Mouse (Mus musculus) intestine, postnatal 0 days (tissue): ENCODE measurements at regions not wholly inside any gene's neighbourhood (a gene's known extent, or its start where the extent isn't known, plus 50 kb on each side); places are given as distances from the start of the nearest gene placed in this dataset.

Source experiments
- ATAC-seq: fragments of 200-750 bp; cut with Nextera tagmentation; 2 replicates; pipeline ENCODE4 v1.8.0; 2017; ENCODE audit warnings: mild to moderate bottlenecking, moderate TSS enrichment, moderate library complexity
- H3K27ac ChIP-seq: fragments of 300-500 bp; sonication (generic); 2 replicates; pipeline ENCODE4 v1.5.1; 2014; ENCODE audit warnings: mild to moderate bottlenecking, low read depth, low read length, moderate library complexity
- H3K27me3 ChIP-seq: fragments of 300-500 bp; sonication (generic); replicated peaks from 2 replicates; pipeline ENCODE4 v1.6.1; 2014; ENCODE audit warnings: low read length, mixed read lengths; ENCODE audit not compliant: control insufficient read depth, insufficient read depth
- H3K36me3 ChIP-seq: fragments of 300-500 bp; sonication (generic); 2 replicates; pipeline ENCODE4 v1.6.1; 2014; ENCODE audit warnings: mild to moderate bottlenecking, moderate library complexity; ENCODE audit not compliant: control insufficient read depth, insufficient read depth
- H3K4me1 ChIP-seq: fragments of 300-500 bp; sonication (generic); replicated peaks from 2 replicates; pipeline ENCODE4 v1.6.1; 2014; ENCODE audit warnings: antibody characterized with exemption, low read length, mixed read lengths; ENCODE audit not compliant: control insufficient read depth, insufficient read depth
- H3K4me2 ChIP-seq: fragments of 300-500 bp; sonication (generic); replicated peaks from 2 replicates; pipeline ENCODE4 v1.6.1; 2014; ENCODE audit warnings: low read depth, mild to moderate bottlenecking, moderate library complexity
- H3K4me3 ChIP-seq: fragments of 300-500 bp; sonication (generic); 2 replicates; pipeline ENCODE4 v1.5.1; 2014; ENCODE audit warnings: low read depth, low read length
- H3K9ac ChIP-seq: fragments of 300-500 bp; sonication (generic); 2 replicates; pipeline ENCODE4 v1.6.1; 2014; ENCODE audit warnings: mild to moderate bottlenecking, low read depth, low read length
- H3K9me3 ChIP-seq: fragments of 300-500 bp; sonication (generic); 2 replicates; pipeline ENCODE4 v1.6.1; 2016; ENCODE audit warnings: mixed run types; ENCODE audit not compliant: control insufficient read depth
- CTCF ChIP-seq: sonication (generic); IDR thresholded peaks from 2 replicates; pipeline ENCODE4 v1.5.1; 2016; ENCODE audit warnings: low read depth, mild to moderate bottlenecking, control low read depth, antibody characterized with exemption, moderate library complexity
- WGBS: fragments of 180-500 bp; shearing (Covaris S2); extraction: QIAGEN DNeasy Blood & Tissue Kit; methylation state at CpG from one replicate; pipeline ENCODE4 v1.1.7; 2014; 5-methylcytosine and 5-hydroxymethylcytosine counted together

DNA sequence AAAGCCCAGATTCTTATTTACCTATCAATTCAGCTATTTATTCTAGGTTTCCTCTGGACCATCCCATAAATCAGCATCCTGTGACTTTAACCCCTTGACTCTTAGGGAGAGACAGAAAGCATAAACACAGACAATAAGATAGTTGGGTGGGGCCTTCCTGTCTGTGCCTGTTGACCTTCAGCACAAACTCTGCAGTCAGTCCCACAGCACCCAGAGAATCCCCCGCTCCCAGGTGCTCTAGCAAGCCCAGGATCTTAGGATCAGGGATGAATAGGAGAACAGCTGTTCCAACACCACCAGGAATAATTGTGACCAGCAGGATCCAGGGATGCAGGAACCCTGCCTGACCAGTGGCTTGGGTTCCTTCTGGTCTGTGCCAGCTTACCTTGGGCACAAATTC is 107.8 kb downstream of the Basp1 start:
- no peak overlapping the region for H3K9ac ChIP-seq
- no peaks in the 10 kb centered on the region for H3K27me3 ChIP-seq
- H3K27ac ChIP-seq, result no peak overlapping the region
- no peak for TF ChIP-seq CTCF
- WGBS, result 54% methylated on average over 1 of the region's 1 CpGs
- H3K4me3 ChIP-seq, result no peak overlapping the region
- no peaks in the 10 kb centered on the region for H3K9me3 ChIP-seq
- no peak for ATAC-seq
- no peak overlapping the region for H3K4me2 ChIP-seq
- no peaks in the 10 kb centered on the region for H3K4me1 ChIP-seq
- H3K36me3 ChIP-seq, result no peaks in the 10 kb centered on the region

DNA sequence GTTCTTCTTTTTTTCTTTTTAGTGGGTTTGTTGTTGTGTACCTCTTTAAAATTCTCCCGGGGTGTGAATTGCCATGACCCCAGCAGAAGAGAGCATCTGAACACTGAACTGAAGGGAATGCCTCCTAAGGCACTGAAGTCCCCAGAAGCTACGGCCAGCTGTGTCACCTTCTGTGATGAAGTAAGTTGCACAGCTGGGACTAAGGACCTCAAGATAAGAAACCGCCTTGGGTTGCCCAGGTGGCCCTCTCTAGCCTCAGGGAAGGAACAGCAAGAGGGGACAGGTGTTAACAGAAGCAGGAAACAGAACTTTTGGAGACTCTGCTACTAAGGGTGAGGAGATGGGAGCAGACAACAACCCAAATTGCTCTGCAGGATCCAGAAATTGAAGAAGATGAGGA is 110.2 kb downstream of the Basp1 start:
- Histone ChIP-seq H3K4me3 (no peak overlapping the region), H3K9me3 (no peaks in the 10 kb centered on the region), H3K9ac (no peak overlapping the region), H3K27ac (no peak overlapping the region), H3K27me3 (no peaks in the 10 kb centered on the region), H3K4me2 (no peak overlapping the region), H3K36me3 (no peaks in the 10 kb centered on the region), H3K4me1 (no peaks in the 10 kb centered on the region)
- WGBS, result 70% methylated on average over 3 of the region's 3 CpGs
- ATAC-seq, result no peak
- TF ChIP-seq CTCF, result no peak

DNA sequence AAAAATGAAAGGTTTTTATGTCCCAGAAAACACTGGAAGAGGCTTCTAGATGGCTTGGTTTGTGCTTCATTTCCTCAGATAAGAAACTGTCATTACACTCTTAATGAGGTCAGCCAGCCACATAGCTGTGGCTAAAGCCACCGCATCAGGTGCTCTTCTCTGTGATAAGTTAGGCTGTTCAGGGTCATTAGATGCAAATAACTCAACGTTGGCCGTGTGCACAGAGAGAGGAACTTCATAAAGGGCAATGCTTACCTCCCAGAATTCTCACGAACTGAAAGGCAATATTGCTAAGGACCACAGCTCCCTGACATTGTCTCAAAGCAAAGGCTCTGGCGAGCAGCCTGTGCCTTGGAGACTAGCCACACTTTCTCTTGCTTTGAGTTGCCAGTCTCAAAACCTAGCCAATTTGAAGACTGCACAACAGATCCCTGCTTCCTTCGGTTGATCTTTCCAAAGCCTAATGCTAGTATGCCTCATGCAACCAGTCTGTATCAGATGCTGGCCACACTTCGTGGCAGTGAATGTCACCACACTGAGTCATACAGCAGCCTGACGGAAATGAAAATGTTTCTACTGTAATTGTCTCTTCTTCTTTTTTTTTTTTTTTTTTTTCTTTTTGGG is 110.8 kb downstream of the Basp1 start:
- H3K9ac ChIP-seq, result no peak overlapping the region
- no peak overlapping the region for H3K27ac ChIP-seq
- no peaks in the 10 kb centered on the region for H3K36me3 ChIP-seq
- TF ChIP-seq CTCF, result no peak
- H3K4me3 ChIP-seq, result no peak overlapping the region
- 48% methylated on average over 8 of the region's 8 CpGs for WGBS
- ATAC-seq, result no peak
- H3K27me3 ChIP-seq, result no peaks in the 10 kb centered on the region
- H3K9me3 ChIP-seq, result no peaks in the 10 kb centered on the region
- H3K4me2 ChIP-seq, result no peak overlapping the region
- no peaks in the 10 kb centered on the region for H3K4me1 ChIP-seq

DNA sequence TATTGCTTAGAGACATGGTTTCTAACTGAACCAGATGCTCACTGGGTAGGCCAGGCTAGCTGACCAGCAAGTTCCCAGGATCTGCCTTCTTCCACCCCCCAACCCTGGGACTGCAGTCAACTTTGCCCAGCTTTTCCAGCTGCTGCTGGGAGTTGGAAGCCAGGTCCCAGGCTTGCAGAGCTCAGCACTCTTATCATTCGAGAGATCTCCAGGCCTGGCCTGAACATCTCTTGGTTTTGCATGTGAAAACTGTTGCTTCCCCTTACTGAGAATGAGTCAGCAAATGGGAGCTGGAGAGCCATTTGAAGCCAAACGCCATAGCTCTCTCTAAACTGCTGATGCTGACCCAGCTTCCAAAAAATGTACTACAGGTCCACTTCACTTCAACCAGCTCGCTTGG is 111.8 kb downstream of the Basp1 start:
- no peak overlapping the region for H3K27ac ChIP-seq
- no peak overlapping the region for H3K9ac ChIP-seq
- H3K4me1 ChIP-seq, result no peaks in the 10 kb centered on the region
- H3K4me2 ChIP-seq, result no peak overlapping the region
- no peaks in the 10 kb centered on the region for H3K36me3 ChIP-seq
- TF ChIP-seq CTCF, result no peak
- no peaks in the 10 kb centered on the region for H3K27me3 ChIP-seq
- H3K4me3 ChIP-seq, result no peak overlapping the region
- 36% methylated on average over 3 of the region's 3 CpGs for WGBS
- ATAC-seq, result no peak
- H3K9me3 ChIP-seq, result no peaks in the 10 kb centered on the region

DNA sequence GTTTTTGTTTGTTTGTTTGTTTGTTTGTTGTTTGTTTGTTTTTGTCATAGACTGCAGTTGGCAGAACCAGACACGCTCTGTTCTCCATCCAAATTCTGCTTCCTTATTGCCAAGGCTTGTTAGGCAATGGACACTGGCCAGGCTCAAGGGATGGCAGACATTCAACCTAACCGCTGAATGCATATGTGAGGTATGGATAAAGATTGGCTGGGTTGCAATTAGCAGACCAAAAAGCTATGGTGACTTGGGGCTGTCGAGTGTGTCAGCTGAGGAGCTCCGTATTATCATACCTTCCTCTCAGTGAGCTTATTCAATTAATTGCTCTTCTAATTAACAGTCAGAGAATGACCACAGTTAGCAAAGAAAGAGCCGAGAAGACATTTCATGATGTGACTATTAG is 116.3 kb downstream of the Basp1 start:
- no peak for TF ChIP-seq CTCF
- 81% methylated on average over 5 of the region's 5 CpGs for WGBS
- H3K4me2 ChIP-seq, result no peak overlapping the region

GRCm38 (mm10) chr15:25296714-25297113 is 116.8 kb downstream of the Basp1 start:
- no peak for ATAC-seq
- no peaks in the 10 kb centered on the region for H3K9me3 ChIP-seq
- no peak overlapping the region for H3K4me3 ChIP-seq
- no peak for TF ChIP-seq CTCF
- 86% methylated on average over 11 of the region's 11 CpGs for WGBS
- H3K27ac ChIP-seq, result no peak overlapping the region
- no peak overlapping the region for H3K4me2 ChIP-seq
- H3K4me1 ChIP-seq, result no peaks in the 10 kb centered on the region
- no peaks in the 10 kb centered on the region for H3K36me3 ChIP-seq
- no peak overlapping the region for H3K9ac ChIP-seq
- no peaks in the 10 kb centered on the region for H3K27me3 ChIP-seq

More for the DNA sequence above, 116.3 kb downstream of the Basp1 start:
- Histone ChIP-seq H3K4me1 (no peaks in the 10 kb centered on the region), H3K27me3 (no peaks in the 10 kb centered on the region), H3K9me3 (no peaks in the 10 kb centered on the region), H3K4me3 (no peak overlapping the region), H3K9ac (no peak overlapping the region), H3K27ac (no peak overlapping the region), H3K36me3 (no peaks in the 10 kb centered on the region)
- no peak for ATAC-seq

DNA sequence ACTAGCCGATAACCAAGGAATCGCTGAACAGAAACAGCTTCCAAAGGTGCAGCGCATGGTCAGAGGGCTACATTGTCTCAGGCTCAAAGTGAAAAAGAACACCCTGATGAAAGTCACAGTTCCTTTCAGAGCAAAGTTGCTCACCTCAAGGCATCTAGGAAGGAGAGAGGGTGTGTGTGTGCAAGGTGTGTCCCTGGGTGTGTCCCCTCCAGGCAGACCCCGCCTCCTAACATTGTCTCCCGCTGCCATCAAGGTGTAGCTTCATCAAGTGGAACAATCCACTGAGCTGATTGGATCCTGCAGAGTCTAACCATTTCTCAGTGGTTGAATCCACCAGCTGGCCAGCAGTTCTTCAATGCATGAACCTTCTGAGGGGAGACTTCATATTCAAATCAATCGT is 117.8 kb downstream of the Basp1 start:
- WGBS, result 93% methylated on average over 6 of the region's 6 CpGs
- no peaks in the 10 kb centered on the region for H3K4me1 ChIP-seq
- no peaks in the 10 kb centered on the region for H3K27me3 ChIP-seq
- no peak overlapping the region for H3K4me3 ChIP-seq
- H3K4me2 ChIP-seq, result no peak overlapping the region
- TF ChIP-seq CTCF, result no peak
- no peak overlapping the region for H3K9ac ChIP-seq
- no peaks in the 10 kb centered on the region for H3K36me3 ChIP-seq
- ATAC-seq, result no peak
- no peak overlapping the region for H3K27ac ChIP-seq
- H3K9me3 ChIP-seq, result no peaks in the 10 kb centered on the region
